Mouse (Mus musculus) thymus, adult 2 months (tissue): Measurements from ENCODE around the gene Akap5. TPM values are rescaled to one million over a fixed set of nuclear protein-coding genes. Genes with fewer than 3 reads are reported as not detected.

ENCODE experiments used
- DNase-seq: peaks from one replicate; pipeline ENCODE4 v3.0.0; 2021
- H3K27ac ChIP-seq: fragments of 200-500 bp; 2 replicates; pipeline ENCODE4 v1.5.1; 2012; ENCODE audit warnings: low read length, control low read depth; ENCODE audit not compliant: control insufficient read depth, insufficient read depth
- H3K27me3 ChIP-seq: fragments of 200-500 bp; 2 replicates; pipeline ENCODE4 v1.6.1; 2012; ENCODE audit warnings: mild to moderate bottlenecking, low read length, moderate library complexity, mixed read lengths; ENCODE audit not compliant: control insufficient read depth, insufficient read depth
- H3K36me3 ChIP-seq: fragments of 200-500 bp; 2 replicates; pipeline ENCODE4 v1.6.1; 2012; ENCODE audit warnings: mild to moderate bottlenecking, low read length, moderate library complexity; ENCODE audit not compliant: control insufficient read depth, insufficient read depth
- H3K4me1 ChIP-seq: fragments of 200-500 bp; replicated peaks from 2 replicates; pipeline ENCODE4 v1.6.1; 2012; ENCODE audit warnings: low read length; ENCODE audit not compliant: control insufficient read depth, insufficient read depth
- H3K4me3 ChIP-seq: fragments of 200-500 bp; 2 replicates; pipeline ENCODE4 v1.5.1; 2012; ENCODE audit warnings: mild to moderate bottlenecking, low read length, control low read depth, moderate library complexity; ENCODE audit not compliant: control insufficient read depth, insufficient read depth
- CTCF ChIP-seq: fragments of 200-500 bp; IDR thresholded peaks from 2 replicates; pipeline ENCODE4 v1.5.1; 2012; ENCODE audit warnings: mild to moderate bottlenecking, control low read depth, low read length, moderate library complexity, borderline replicate concordance; ENCODE audit not compliant: control insufficient read depth, poor library complexity, insufficient read depth; ENCODE audit errors: extremely low read depth
- POLR2A ChIP-seq: fragments of 200-500 bp; IDR thresholded peaks from 2 replicates; pipeline ENCODE4 v1.6.1; 2012; ENCODE audit warnings: mild to moderate bottlenecking, low read length, control low read depth, moderate library complexity; ENCODE audit not compliant: control insufficient read depth, poor library complexity, insufficient read depth; ENCODE audit errors: extremely low read depth
- WGBS: fragments of 180-500 bp; shearing (Covaris S2); methylation state at CpG from one replicate; pipeline ENCODE4 v1.1.7; 2018; 5-methylcytosine and 5-hydroxymethylcytosine counted together
- polyA plus RNA-seq: library from polyadenylated mRNA; depleted of rRNA; stranded (reverse); fragments of >200 nt; gene quantifications from 2 replicates; pipeline ENCODE4 v1.2.3, GENCODE M21; 2012

The Akap5 gene
- polyA plus RNA-seq, 1 experiment: 0.16 TPM

GRCm38 (mm10) chr12:76308436-76308835 lies 16.3 kb upstream of the Akap5 start:
- no peak overlapping the region for H3K4me3 ChIP-seq
- 94% methylated on average over 5 of the region's 5 CpGs for WGBS

GRCm38 (mm10) chr12:76310007-76310406 lies 14.7 kb upstream of the Akap5 start:
- no peak for TF ChIP-seq CTCF
- no peaks in the 10 kb centered on the region for H3K36me3 ChIP-seq
- no peaks in the 10 kb centered on the region for H3K27me3 ChIP-seq
- DNase-seq: no peak
- WGBS: 89% methylated on average over 6 of the region's 6 CpGs
- no peak overlapping the region for H3K27ac ChIP-seq
- H3K4me3 ChIP-seq: no peak overlapping the region
- no peaks in the 10 kb centered on the region for H3K4me1 ChIP-seq

More at GRCm38 (mm10) chr12:76308436-76308835, 16.3 kb upstream of the Akap5 start:
- DNase-seq: no peak
- no peaks in the 10 kb centered on the region for H3K4me1 ChIP-seq
- H3K27ac ChIP-seq: no peak overlapping the region
- H3K27me3 ChIP-seq: no peaks in the 10 kb centered on the region
- H3K36me3 ChIP-seq: no peaks in the 10 kb centered on the region
- no peak for TF ChIP-seq POLR2A
- TF ChIP-seq CTCF: no peak

- no peak for DNase-seq
- 96% methylated on average over 6 of the region's 6 CpGs for WGBS
- H3K27ac ChIP-seq: no peak overlapping the region
- no peaks in the 10 kb centered on the region for H3K36me3 ChIP-seq
- no peaks in the 10 kb centered on the region for H3K27me3 ChIP-seq
- TF ChIP-seq POLR2A (no peak), CTCF (no peak)
- no peak overlapping the region for H3K4me3 ChIP-seq
- no peaks in the 10 kb centered on the region for H3K4me1 ChIP-seq
Measured at GRCm38 (mm10) chr12:76310633-76311032, 14.1 kb upstream of the Akap5 start.

GRCm38 (mm10) chr12:76311227-76311626 lies 13.5 kb upstream of the Akap5 start:
- Histone ChIP-seq H3K27me3 (no peaks in the 10 kb centered on the region), H3K27ac (no peak overlapping the region), H3K4me1 (no peaks in the 10 kb centered on the region), H3K4me3 (no peak overlapping the region), H3K36me3 (no peaks in the 10 kb centered on the region)
- no peak for DNase-seq
- 97% methylated on average over 9 of the region's 9 CpGs for WGBS
- TF ChIP-seq POLR2A (no peak), CTCF (no peak)

GRCm38 (mm10) chr12:76311951-76312350 lies 12.7 kb upstream of the Akap5 start:
- Histone ChIP-seq H3K36me3 (no peaks in the 10 kb centered on the region), H3K4me3 (no peak overlapping the region), H3K4me1 (no peaks in the 10 kb centered on the region), H3K27me3 (no peaks in the 10 kb centered on the region), H3K27ac (no peak overlapping the region)
- 97% methylated on average over 8 of the region's 8 CpGs for whole genome bisulfite sequencing
- DNase-seq: no peak
- TF ChIP-seq CTCF (no peak), POLR2A (no peak)

- no peaks in the 10 kb centered on the region for H3K36me3 ChIP-seq
- no peak for DNase-seq
- no peak overlapping the region for H3K4me3 ChIP-seq
- WGBS: 28% methylated on average over 9 of the region's 9 CpGs
- TF ChIP-seq POLR2A (no peak), CTCF (no peak)
- no peak overlapping the region for H3K27ac ChIP-seq
- H3K27me3 ChIP-seq: no peaks in the 10 kb centered on the region
- no peaks in the 10 kb centered on the region for H3K4me1 ChIP-seq
Measured at GRCm38 (mm10) chr12:76318282-76319212, 6.1 kb upstream of the Akap5 start.

GRCm38 (mm10) chr12:76326437-76327220 lies 1.9 kb downstream of the Akap5 start:
- DNase-seq: no peak
- Histone ChIP-seq H3K27me3 (no peaks in the 10 kb centered on the region), H3K36me3 (no peaks in the 10 kb centered on the region), H3K27ac (no peak overlapping the region), H3K4me1 (peaks cover 8% of the 10 kb centered on the region; the same call in 1 of the 2 replicates), H3K4me3 (no peak overlapping the region)
- 94% methylated on average over 23 of the region's 23 CpGs for WGBS
- no peak for TF ChIP-seq CTCF
- no peak for TF ChIP-seq POLR2A
